Mouse (Mus musculus): ENCODE measurements around the gene Cavin3. TPM values are rescaled to one million over a fixed set of nuclear protein-coding genes. Genes with fewer than 3 reads are reported as not detected.

Gene Cavin3
- polyA plus RNA-seq, 1 experiment from 2014 or later, result 80.5 TPM

DNA sequence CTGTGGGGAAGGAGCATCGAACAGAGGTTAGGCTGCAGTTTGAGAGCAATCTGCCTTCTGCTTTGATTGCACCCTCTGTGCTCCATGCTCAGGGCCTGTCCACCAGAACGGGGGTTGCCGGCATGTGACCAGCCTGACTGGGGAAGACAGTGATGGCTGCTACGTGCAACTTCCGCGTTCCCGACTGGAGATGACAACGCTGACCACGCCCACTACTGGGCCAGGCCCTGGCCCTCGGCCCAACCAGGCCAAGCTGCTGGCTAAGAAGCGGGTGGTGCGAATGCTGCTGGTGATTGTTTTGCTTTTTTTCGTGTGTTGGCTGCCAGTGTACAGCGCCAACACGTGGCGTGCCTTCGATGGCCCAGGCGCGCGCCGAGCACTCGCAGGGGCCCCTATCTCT is 47.3 kb downstream of the Cavin3 start:
- no peaks in the 10 kb centered on the region for H3K27me3 ChIP-seq (replicated peaks; ENCODE audit: control insufficient read depth, insufficient read depth, low read length)
- no peak for ATAC-seq
- 79% methylated on average over 22 of the region's 22 CpGs for WGBS

DNA sequence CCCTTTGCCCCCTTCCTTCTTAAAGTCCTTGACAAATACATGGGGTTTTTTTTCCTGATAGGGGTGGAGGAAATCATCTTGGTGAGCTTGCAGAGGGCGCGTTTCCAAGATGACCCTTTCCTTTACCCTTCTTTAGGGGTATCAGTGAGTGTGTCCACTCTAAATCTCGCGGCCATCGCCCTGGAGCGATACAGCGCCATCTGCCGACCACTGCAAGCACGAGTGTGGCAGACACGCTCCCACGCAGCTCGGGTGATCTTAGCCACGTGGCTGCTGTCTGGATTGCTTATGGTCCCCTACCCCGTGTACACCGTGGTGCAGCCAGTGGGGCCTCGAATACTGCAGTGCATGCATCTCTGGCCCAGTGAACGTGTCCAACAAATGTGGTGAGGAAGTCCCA is 48.2 kb downstream of the Cavin3 start:
- 84% methylated on average over 17 of the region's 17 CpGs for WGBS
- no peak for ATAC-seq

More for the DNA sequence above, 47.3 kb downstream of the Cavin3 start:
- no peaks in the 10 kb centered on the region for H3K9me3 ChIP-seq (ENCODE audit: control insufficient read depth, low read length)
- H3K9ac ChIP-seq (ENCODE audit: low read depth, low read length), result no peak overlapping the region
- no peak overlapping the region for H3K4me3 ChIP-seq (ENCODE audit: low read length)
- H3K4me1 ChIP-seq (ENCODE audit: control insufficient read depth, insufficient read depth, low read length), result no peaks in the 10 kb centered on the region
- no peak overlapping the region for H3K4me2 ChIP-seq (ENCODE audit: low read depth, low read length)
- H3K36me3 ChIP-seq (ENCODE audit: control insufficient read depth, insufficient read depth, low read length), result no peaks in the 10 kb centered on the region
- no peak overlapping the region for H3K27ac ChIP-seq (ENCODE audit: low read length)

DNA sequence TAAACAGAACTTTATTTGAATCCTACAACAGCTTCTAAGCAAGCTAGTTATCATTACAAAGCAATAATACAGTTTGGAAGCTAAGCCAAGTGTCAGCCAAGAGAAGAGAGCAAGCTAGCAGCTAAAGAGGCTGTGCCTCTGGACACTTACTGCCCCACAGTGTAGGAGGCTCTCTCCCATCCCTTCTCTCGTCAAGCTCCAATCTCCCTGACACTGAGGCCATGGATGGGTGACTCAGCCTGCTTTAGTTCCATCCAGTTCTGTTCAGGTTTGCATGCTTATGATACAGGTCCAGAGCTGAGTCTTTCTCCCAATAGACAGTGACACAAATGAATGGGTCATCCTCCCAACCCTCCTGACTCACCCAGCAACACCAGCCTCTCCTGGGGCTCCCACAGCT is 50.0 kb downstream of the Cavin3 start:
- Histone ChIP-seq H3K9me3 (ENCODE audit: control insufficient read depth, low read length) (no peaks in the 10 kb centered on the region), H3K4me1 (ENCODE audit: control insufficient read depth, insufficient read depth, low read length) (no peaks in the 10 kb centered on the region), H3K4me2 (ENCODE audit: low read depth, low read length) (no peak overlapping the region), H3K9ac (ENCODE audit: low read depth, low read length) (no peak overlapping the region), H3K4me3 (ENCODE audit: low read length) (no peak overlapping the region), H3K36me3 (ENCODE audit: control insufficient read depth, insufficient read depth, low read length) (no peaks in the 10 kb centered on the region), H3K27me3 (replicated peaks; ENCODE audit: control insufficient read depth, insufficient read depth, low read length) (no peaks in the 10 kb centered on the region), H3K27ac (ENCODE audit: low read length) (no peak overlapping the region)
- no peak for ATAC-seq
- 50% methylated on average over 1 of the region's 1 CpGs for WGBS

More for the DNA sequence above, 48.2 kb downstream of the Cavin3 start:
- Histone ChIP-seq H3K36me3 (ENCODE audit: control insufficient read depth, insufficient read depth, low read length) (no peaks in the 10 kb centered on the region), H3K27ac (ENCODE audit: low read length) (no peak overlapping the region), H3K9ac (ENCODE audit: low read depth, low read length) (no peak overlapping the region), H3K4me3 (ENCODE audit: low read length) (no peak overlapping the region), H3K4me2 (ENCODE audit: low read depth, low read length) (no peak overlapping the region), H3K4me1 (ENCODE audit: control insufficient read depth, insufficient read depth, low read length) (no peaks in the 10 kb centered on the region), H3K27me3 (replicated peaks; ENCODE audit: control insufficient read depth, insufficient read depth, low read length) (no peaks in the 10 kb centered on the region), H3K9me3 (ENCODE audit: control insufficient read depth, low read length) (no peaks in the 10 kb centered on the region)

Other genes starting within 250 kb of the Cavin3 start
- not detected in 2 replicates for gene Olfr688, start 194.2 kb downstream of the Cavin3 start, polyA plus RNA-seq (2015; fragmentation: Nextera tagmentation; extraction: Ambion mirVana)
- gene Olfr689, start 171.1 kb downstream of the Cavin3 start, polyA plus RNA-seq (2015; fragmentation: Nextera tagmentation; extraction: Ambion mirVana), result not detected in 2 replicates
- gene Olfr690, start 148.2 kb downstream of the Cavin3 start, polyA plus RNA-seq (2015; fragmentation: Nextera tagmentation; extraction: Ambion mirVana), result not detected in 2 replicates
- gene Olfr691, start 140.0 kb downstream of the Cavin3 start, polyA plus RNA-seq (2015; fragmentation: Nextera tagmentation; extraction: Ambion mirVana), result not detected in 2 replicates
- gene Olfr692, start 114.1 kb downstream of the Cavin3 start, polyA plus RNA-seq (2015; fragmentation: Nextera tagmentation; extraction: Ambion mirVana), result not detected in 2 replicates
- gene Gm5901, start 107.3 kb downstream of the Cavin3 start, polyA plus RNA-seq (2015; fragmentation: Nextera tagmentation; extraction: Ambion mirVana), result not detected in 2 replicates
- gene Fam160a2, start 82.2 kb downstream of the Cavin3 start, polyA plus RNA-seq (2015; fragmentation: Nextera tagmentation; extraction: Ambion mirVana), result 44.2 and 44.9 TPM in 2 replicates
- gene Cnga4, start 77.7 kb downstream of the Cavin3 start, polyA plus RNA-seq (2015; fragmentation: Nextera tagmentation; extraction: Ambion mirVana), result 0.06 TPM in 1 of 2 replicates, not detected in the other
- gene Cckbr, start 56.6 kb downstream of the Cavin3 start, polyA plus RNA-seq (2015; fragmentation: Nextera tagmentation; extraction: Ambion mirVana), result 0.10 and 0.13 TPM in 2 replicates
- gene Smpd1, start 72.1 kb upstream of the Cavin3 start, polyA plus RNA-seq (2015; fragmentation: Nextera tagmentation; extraction: Ambion mirVana), result 32.8 and 33.0 TPM in 2 replicates
- gene Apbb1, start 99.4 kb upstream of the Cavin3 start, polyA plus RNA-seq (2015; fragmentation: Nextera tagmentation; extraction: Ambion mirVana), result 29.2 and 35.2 TPM in 2 replicates
- 3.0 and 7.5 TPM in 2 replicates for gene Hpx, start 117.8 kb upstream of the Cavin3 start, polyA plus RNA-seq (2015; fragmentation: Nextera tagmentation; extraction: Ambion mirVana)
- 18.0 and 19.1 TPM in 2 replicates for gene Trim3, start 151.3 kb upstream of the Cavin3 start, polyA plus RNA-seq (2015; fragmentation: Nextera tagmentation; extraction: Ambion mirVana)
- gene Timm10b, start 157.8 kb upstream of the Cavin3 start, polyA plus RNA-seq (2015; fragmentation: Nextera tagmentation; extraction: Ambion mirVana), result 188 and 200 TPM in 2 replicates
- gene Arfip2, start 158.1 kb upstream of the Cavin3 start, polyA plus RNA-seq (2015; fragmentation: Nextera tagmentation; extraction: Ambion mirVana), result 69.9 and 74.7 TPM in 2 replicates
- gene Gm45799, start 158.3 kb upstream of the Cavin3 start, polyA plus RNA-seq (2015; fragmentation: Nextera tagmentation; extraction: Ambion mirVana), result 27.7 and 34.6 TPM in 2 replicates
- 0.59 and 1.1 TPM in 2 replicates for gene Dnhd1, start 168.5 kb upstream of the Cavin3 start, polyA plus RNA-seq (2015; fragmentation: Nextera tagmentation; extraction: Ambion mirVana)